In genomic region chr9:76352346-76352745, GRCm38 (mm10) we compare ENCODE assay signal across 30 mouse cellular contexts. TPM values are rescaled to one million over a fixed set of nuclear protein-coding genes. Genes with fewer than 3 reads are reported as not detected.
A peak's percentile ranks its signal among the peaks of the same experiment; 100 is the strongest.
DNase-seq lines count a peak whose midpoint lies in the region; ATAC-seq lines count a peak whose summit lies in the region.
"Had no signal": no experiment of that assay in that cellular context is flagged by ENCODE, and none has a peak within 500 bp of the region (broad histone marks: within the 10 kb centered on the region; RNA-seq: fewer than 3 reads in every experiment).

No protein-coding gene starts in this region.

- no peak for DNase-seq in forebrain, embryonic 10.5 days (ENCODE audit: extremely low spot score, low spot score)
- no peak for DNase-seq in midbrain, embryonic 10.5 days (ENCODE audit: low spot score)
- DNase-seq in retina, postnatal 1 day, result peak; percentile 0
- no peak for DNase-seq in retina, embryonic 14.5 days (ENCODE audit: low spot score)
- DNase-seq in left cerebral cortex, adult 9 months (ENCODE audit: low spot score in 2 of 2), result no peak
- DNase-seq: adrenal gland, postnatal 10 days; adrenal gland, postnatal 36 days; B cell, adult 2 months; cerebellum, adult 11 months; cerebellum, adult 2 months; cerebellum, adult 9-11 months; cerebellum, postnatal 25 days; gastrocnemius, postnatal 10 days; gastrocnemius, postnatal 36 days; heart, adult 2 months; heart, postnatal 14 days; heart, postnatal 4 days had no signal

- WGBS in forebrain, embryonic 13.5 days, result 60% methylated on average over 3 of the region's 3 CpGs
- WGBS in forebrain, embryonic 10.5 days, result 88% methylated on average over 3 of the region's 3 CpGs
- WGBS in midbrain, embryonic 12.5 days, result 65% methylated on average over 3 of the region's 3 CpGs
- 75% methylated on average over 3 of the region's 3 CpGs for WGBS in midbrain, embryonic 10.5 days

- ATAC-seq in forebrain, embryonic 13.5 days, result peak; percentile 30; the same call in 1 of the 2 replicates
- peak; percentile 58; the same call in 1 of the 2 replicates for ATAC-seq in midbrain, embryonic 12.5 days (ENCODE audit: low FRiP score, low read depth)
- ATAC-seq: hindbrain, postnatal 0 days; inflammation-experienced regulatory T-cells, adult 6 months; Patski had no signal

- H3K4me3 ChIP-seq in forebrain, embryonic 13.5 days, result no peak overlapping the region
- no peak overlapping the region for H3K4me3 ChIP-seq in forebrain, embryonic 10.5 days
- H3K4me3 ChIP-seq in midbrain, embryonic 12.5 days, result no peak overlapping the region
- no peak overlapping the region for H3K4me3 ChIP-seq in midbrain, embryonic 10.5 days
- H3K4me3 ChIP-seq: embryonic facial prominence, embryonic 12.5 days; embryonic facial prominence, embryonic 15.5 days; heart, adult 2 months; heart, embryonic 10.5 days; heart, embryonic 13.5 days had no signal

- no peaks in the 10 kb centered on the region for H3K9me3 ChIP-seq in forebrain, embryonic 13.5 days (replicated peaks)
- H3K9me3 ChIP-seq in forebrain, embryonic 10.5 days, result no peaks in the 10 kb centered on the region
- no peaks in the 10 kb centered on the region for H3K9me3 ChIP-seq in midbrain, embryonic 12.5 days
- H3K9me3 ChIP-seq in midbrain, embryonic 10.5 days (replicated peaks), result no peaks in the 10 kb centered on the region
- H3K9me3 ChIP-seq: embryonic facial prominence, embryonic 12.5 days; embryonic facial prominence, embryonic 15.5 days; G1E; heart, embryonic 10.5 days; heart, embryonic 13.5 days had no signal

- no peaks in the 10 kb centered on the region for H3K36me3 ChIP-seq in forebrain, embryonic 13.5 days (ENCODE audit: poor library complexity, severe bottlenecking)
- no peaks in the 10 kb centered on the region for H3K36me3 ChIP-seq in forebrain, embryonic 10.5 days (replicated peaks)
- no peaks in the 10 kb centered on the region for H3K36me3 ChIP-seq in midbrain, embryonic 12.5 days
- no peaks in the 10 kb centered on the region for H3K36me3 ChIP-seq in midbrain, embryonic 10.5 days
- H3K36me3 ChIP-seq: embryonic facial prominence, embryonic 12.5 days; embryonic facial prominence, embryonic 15.5 days; G1E; heart, embryonic 10.5 days; heart, embryonic 13.5 days had no signal

- no peaks in the 10 kb centered on the region for H3K4me1 ChIP-seq in forebrain, embryonic 13.5 days
- H3K4me1 ChIP-seq in forebrain, embryonic 10.5 days, result no peaks in the 10 kb centered on the region
- H3K4me1 ChIP-seq in midbrain, embryonic 12.5 days, result no peaks in the 10 kb centered on the region
- H3K4me1 ChIP-seq in midbrain, embryonic 10.5 days, result no peaks in the 10 kb centered on the region
- H3K4me1 ChIP-seq: embryonic facial prominence, embryonic 12.5 days; embryonic facial prominence, embryonic 15.5 days; heart, embryonic 10.5 days; heart, embryonic 13.5 days had no signal

- H3K27ac ChIP-seq in forebrain, embryonic 13.5 days, result no peak overlapping the region
- H3K27ac ChIP-seq in forebrain, embryonic 10.5 days, result no peak overlapping the region
- H3K27ac ChIP-seq in midbrain, embryonic 12.5 days (replicated peaks), result no peak overlapping the region
- H3K27ac ChIP-seq in midbrain, embryonic 10.5 days (replicated peaks), result no peak overlapping the region
- H3K27ac ChIP-seq: embryonic facial prominence, embryonic 12.5 days; embryonic facial prominence, embryonic 15.5 days; heart, adult 2 months; heart, embryonic 10.5 days; heart, embryonic 13.5 days; hindbrain, embryonic 14.5 days; hindbrain, postnatal 0 days had no signal

- no peaks in the 10 kb centered on the region for H3K27me3 ChIP-seq in forebrain, embryonic 13.5 days
- H3K27me3 ChIP-seq in forebrain, embryonic 10.5 days (ENCODE audit: poor library complexity, severe bottlenecking), result no peaks in the 10 kb centered on the region
- no peaks in the 10 kb centered on the region for H3K27me3 ChIP-seq in midbrain, embryonic 12.5 days
- H3K27me3 ChIP-seq in midbrain, embryonic 10.5 days (ENCODE audit: low read depth, poor library complexity, severe bottlenecking), result no peaks in the 10 kb centered on the region
- H3K27me3 ChIP-seq: CH12.LX; embryonic facial prominence, embryonic 12.5 days; embryonic facial prominence, embryonic 15.5 days; heart, embryonic 13.5 days; Patski had no signal

- H3K9ac ChIP-seq in forebrain, embryonic 13.5 days, result no peak overlapping the region
- no peak overlapping the region for H3K9ac ChIP-seq in midbrain, embryonic 12.5 days (replicated peaks)
- H3K9ac ChIP-seq: embryonic facial prominence, embryonic 12.5 days; embryonic facial prominence, embryonic 15.5 days; heart, embryonic 13.5 days; hindbrain, embryonic 14.5 days had no signal

- no peak overlapping the region for H3K4me2 ChIP-seq in forebrain, embryonic 13.5 days
- H3K4me2 ChIP-seq in midbrain, embryonic 12.5 days (replicated peaks), result no peak overlapping the region
- H3K4me2 ChIP-seq: embryonic facial prominence, embryonic 12.5 days; embryonic facial prominence, embryonic 15.5 days; heart, embryonic 13.5 days; hindbrain, embryonic 14.5 days had no signal

RNA-seq across cellular contexts. Expression of gene Hcrtr2, which starts 28.7 kb away (rescaled TPM):
- 1.2 and 2.1 TPM in 2 replicates for polyA plus RNA-seq in forebrain, embryonic 13.5 days (2015; fragmentation: Nextera tagmentation; extraction: Ambion mirVana)
- polyA plus RNA-seq in forebrain, embryonic 10.5 days (2016; fragmentation: Nextera tagmentation; extraction: Ambion mirVana), result 0.30 and 0.42 TPM in 2 replicates
- polyA plus RNA-seq in midbrain, embryonic 12.5 days (2016; fragmentation: Nextera tagmentation; extraction: Ambion mirVana), result 1.7 and 2.1 TPM in 2 replicates
- 0.30 and 0.51 TPM in 2 replicates for polyA plus RNA-seq in midbrain, embryonic 10.5 days (2016; fragmentation: Nextera tagmentation; extraction: Ambion mirVana)
- polyA plus RNA-seq: G1E; heart, adult 2 months; heart, embryonic 16.5 days; inflammation-experienced regulatory T-cells, adult 6 months; Patski had no signal
